9 mouse cellular contexts compared by ENCODE assay signal in the genomic region with DNA sequence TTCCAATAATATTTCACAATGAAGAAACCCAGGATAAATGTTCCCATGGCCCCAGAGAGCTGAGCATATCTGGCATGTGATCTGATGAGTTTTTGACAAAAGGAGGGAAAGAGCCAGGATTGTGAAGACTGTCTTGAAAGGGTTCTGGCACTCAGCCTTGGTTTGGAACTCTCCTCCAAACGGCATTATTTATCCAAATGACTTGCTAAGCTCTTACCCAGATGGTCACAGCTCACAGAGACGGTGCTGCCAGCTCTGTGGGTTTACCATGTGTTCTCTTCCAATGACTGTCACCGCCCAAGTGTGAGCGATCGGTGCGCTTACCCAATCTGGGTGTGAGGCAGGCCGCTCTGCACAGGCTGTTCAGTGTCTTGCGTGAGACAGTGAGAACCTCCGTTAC. TPM values are rescaled to one million over a fixed set of nuclear protein-coding genes. Genes with fewer than 3 reads are reported as not detected.
DNase-seq lines count a peak whose midpoint lies in the region; ATAC-seq and TF ChIP-seq lines count a peak whose summit lies in the region.
"Had no signal": no experiment of that assay in that cellular context is flagged by ENCODE, and none has a peak within 500 bp of the region (broad histone marks: within the 10 kb centered on the region; RNA-seq: fewer than 3 reads in every experiment).

No protein-coding gene starts in this region.

- no peak overlapping the region for H3K9ac ChIP-seq in hindbrain, embryonic 16.5 days (ENCODE audit: low read depth, low read length)
- H3K9ac ChIP-seq in lung, postnatal 0 days (replicated peaks; ENCODE audit: low read depth): no peak overlapping the region

- 56% methylated on average over 9 of the region's 9 CpGs for WGBS in hindbrain, embryonic 16.5 days
- WGBS in lung, postnatal 0 days: 62% methylated on average over 9 of the region's 9 CpGs

- H3K36me3 ChIP-seq in hindbrain, embryonic 16.5 days (ENCODE audit: control insufficient read depth, insufficient read depth, low read length): no peaks in the 10 kb centered on the region
- no peaks in the 10 kb centered on the region for H3K36me3 ChIP-seq in lung, postnatal 0 days (ENCODE audit: insufficient read depth, low read length)

- TF ChIP-seq CTCF in lung, postnatal 0 days (IDR thresholded peaks at IDR 0.05): no peak

- peak overlapping the region; percentile 17; the same call in 1 of the 2 replicates for H3K27ac ChIP-seq in hindbrain, embryonic 16.5 days (ENCODE audit: low read depth, low read length)
- H3K27ac ChIP-seq in lung, postnatal 0 days (ENCODE audit: low read length): no peak overlapping the region

- peak; percentile 89 for ATAC-seq in hindbrain, embryonic 16.5 days
- peak; percentile 87 for ATAC-seq in lung, postnatal 0 days
- ATAC-seq in erythroblast, adult 5-6 weeks (replicated peaks; ENCODE audit: low FRiP score, poor library complexity, severe bottlenecking): no peak

- 0 out of 2 replicates have a peak, but pooled peaks have one; percentile 19 for TF ChIP-seq EP300 in lung, postnatal 0 days (IDR thresholded peaks at IDR 0.05)

- no peaks in the 10 kb centered on the region for H3K27me3 ChIP-seq in hindbrain, embryonic 16.5 days (replicated peaks; ENCODE audit: control insufficient read depth, insufficient read depth, low read length)
- H3K27me3 ChIP-seq in lung, postnatal 0 days (replicated peaks; ENCODE audit: insufficient read depth, low read length): no peaks in the 10 kb centered on the region

- H3K4me3 ChIP-seq in hindbrain, embryonic 16.5 days (ENCODE audit: low read length): no peak overlapping the region
- no peak overlapping the region for H3K4me3 ChIP-seq in lung, postnatal 0 days (ENCODE audit: low read depth, low read length)

- no peaks in the 10 kb centered on the region for H3K9me3 ChIP-seq in hindbrain, embryonic 16.5 days (ENCODE audit: control insufficient read depth, low read length)
- no peaks in the 10 kb centered on the region for H3K9me3 ChIP-seq in lung, postnatal 0 days (ENCODE audit: low read length)

- H3K4me2 ChIP-seq in hindbrain, embryonic 16.5 days (ENCODE audit: low read length): no peak overlapping the region
- no peak overlapping the region for H3K4me2 ChIP-seq in lung, postnatal 0 days (replicated peaks; ENCODE audit: low read depth, low read length)

- peaks cover 12% of the 10 kb centered on the region for H3K4me1 ChIP-seq in hindbrain, embryonic 16.5 days (ENCODE audit: control insufficient read depth, insufficient read depth, low read depth, low read length)
- H3K4me1 ChIP-seq in lung, postnatal 0 days (ENCODE audit: insufficient read depth, low read depth, low read length): no peaks in the 10 kb centered on the region

- DNase-seq in adrenal gland, postnatal 14 days: peak; percentile 15
- DNase-seq in adrenal gland, postnatal 4 days (ENCODE audit: low spot score in 2 of 2): no peak
- DNase-seq in cerebellum, adult 18-20 months: peak; percentile 79 to 88
- peak; percentile 90 for DNase-seq in lung, postnatal 0 days (ENCODE audit: low spot score)
- DNase-seq in telencephalon, adult 2 months (ENCODE audit: low read depth, low spot score): peak; percentile 92
- no peak for DNase-seq in adrenal gland, postnatal 25 days

RNA-seq across cellular contexts. Expression of a gene that starts 50.7 kb away (rescaled TPM):
- total RNA-seq in adrenal gland, postnatal 14 days (2021): 13.9 and 15.0 TPM in 2 replicates
- total RNA-seq in adrenal gland, postnatal 4 days (2021): 10 to 100 TPM; 26.9 to 28.7 TPM
- polyA plus RNA-seq in hindbrain, embryonic 16.5 days (2015; fragmentation: Nextera tagmentation; extraction: Ambion mirVana): 37.1 and 37.2 TPM in 2 replicates
- 5.4 and 7.6 TPM in 2 replicates for polyA plus RNA-seq in lung, postnatal 0 days (2015; fragmentation: Nextera tagmentation; extraction: Ambion mirVana)
- total RNA-seq in erythroblast, adult 5-6 weeks (2015; ENCODE audit: low replicate concordance): 0.42 TPM in 1 of 2 replicates, not detected in the other
- 0.28 TPM in 1 of 2 replicates, not detected in the other for total RNA-seq in erythroblast, adult 5-6 weeks (2017; ENCODE audit: low replicate concordance)
- 13.0 and 23.0 TPM in 2 replicates for total RNA-seq in adrenal gland, postnatal 25 days (2021)
- total RNA-seq: hematopoietic stem cell, adult 5-6 weeks had no signal

Comparison
In these comparisons a context has a peak if more than half of its experiments do, and no peak if none do; other contexts are left out.
1. DNase-seq: peak in adrenal gland, postnatal 14 days (single experiment), cerebellum, adult 18-20 months (2 of 2), lung, postnatal 0 days (single experiment) and telencephalon, adult 2 months (single experiment); none in adrenal gland, postnatal 4 days (0 of 2) and adrenal gland, postnatal 25 days (single experiment).